Mouse (Mus musculus) intestine, embryonic 16.5 days (tissue): ENCODE data around the gene Lifr. TPM values are rescaled to one million over a fixed set of nuclear protein-coding genes. Genes with fewer than 3 reads are reported as not detected.

Source experiments
- ATAC-seq: fragments of 200-750 bp; cut with Nextera tagmentation; 2 replicates; pipeline ENCODE4 v1.8.0; 2017; ENCODE audit warnings: moderate TSS enrichment, moderate library complexity
- H3K27ac ChIP-seq: fragments of 300-500 bp; sonication (generic); 2 replicates; pipeline ENCODE4 v1.5.1; 2014; ENCODE audit warnings: mild to moderate bottlenecking, low read length
- H3K27me3 ChIP-seq: fragments of 300-500 bp; sonication (generic); replicated peaks from 2 replicates; pipeline ENCODE4 v1.6.1; 2014; ENCODE audit warnings: low read length, control low read depth, mixed read lengths; ENCODE audit not compliant: control insufficient read depth, insufficient read depth
- H3K36me3 ChIP-seq: fragments of 300-500 bp; sonication (generic); 2 replicates; pipeline ENCODE4 v1.6.1; 2014; ENCODE audit warnings: low read length, control low read depth; ENCODE audit not compliant: control insufficient read depth, insufficient read depth
- H3K4me1 ChIP-seq: fragments of 300-500 bp; sonication (generic); 2 replicates; pipeline ENCODE4 v1.6.1; 2014; ENCODE audit warnings: low read length, control low read depth, mixed read lengths; ENCODE audit not compliant: control insufficient read depth, insufficient read depth
- H3K4me2 ChIP-seq: fragments of 300-500 bp; sonication (generic); 2 replicates; pipeline ENCODE4 v1.6.1; 2014; ENCODE audit warnings: low read depth, low read length, control low read depth
- H3K4me3 ChIP-seq: fragments of 300-500 bp; sonication (generic); 2 replicates; pipeline ENCODE4 v1.5.1; 2014; ENCODE audit warnings: mild to moderate bottlenecking, low read length
- H3K9ac ChIP-seq: fragments of 300-500 bp; sonication (generic); 2 replicates; pipeline ENCODE4 v1.6.1; 2014; ENCODE audit warnings: low read depth, low read length
- H3K9me3 ChIP-seq: fragments of 300-500 bp; sonication (generic); 2 replicates; pipeline ENCODE4 v1.6.1; 2016; ENCODE audit warnings: low read length, control low read depth; ENCODE audit not compliant: control insufficient read depth
- WGBS: fragments of 180-500 bp; shearing (Covaris S2); extraction: QIAGEN DNeasy Blood & Tissue Kit; methylation state at CpG from one replicate; pipeline ENCODE4 v1.1.7; 2014; 5-methylcytosine and 5-hydroxymethylcytosine counted together
- polyA plus RNA-seq: library from polyadenylated mRNA; unstranded; fragments of >200 nt; fragmentation: Nextera tagmentation; extraction: Ambion mirVana; gene quantifications from 2 replicates; pipeline ENCODE4 v1.2.1, GENCODE M21; 2015

The Lifr gene
- polyA plus RNA-seq, 1 experiment from 2014 or later: 11.6 TPM

DNA sequence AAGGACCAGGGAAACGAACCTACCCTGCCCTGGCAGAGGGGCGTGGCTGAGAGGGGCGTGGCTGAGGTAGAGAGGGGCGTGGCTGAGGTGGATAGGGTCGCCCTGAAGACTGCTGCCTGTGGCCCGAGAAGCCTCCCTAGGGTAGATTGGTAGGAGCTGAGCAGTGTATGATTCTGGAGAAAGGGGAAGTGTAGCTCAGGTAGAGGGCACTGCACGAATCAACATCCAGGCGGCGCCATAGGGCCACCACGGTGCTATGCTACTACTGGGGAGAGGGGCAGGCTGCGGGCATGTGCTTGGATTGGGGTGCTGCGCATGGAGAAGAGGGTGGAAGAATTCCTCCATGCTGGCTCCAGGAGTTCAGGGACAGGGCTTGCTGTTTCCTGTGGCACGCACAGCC lies 42.3 kb downstream of the Lifr start:
- Histone ChIP-seq H3K4me1 (peaks cover 8% of the 10 kb centered on the region), H3K9ac (no peak overlapping the region), H3K36me3 (no peaks in the 10 kb centered on the region), H3K4me3 (no peak overlapping the region), H3K9me3 (no peaks in the 10 kb centered on the region), H3K4me2 (no peak overlapping the region), H3K27me3 (0 out of 2 replicates have a peak, but pooled peaks cover 2% of the 10 kb centered on the region), H3K27ac (no peak overlapping the region)
- ATAC-seq: no peak
- 55% methylated on average over 13 of the region's 13 CpGs for WGBS

DNA sequence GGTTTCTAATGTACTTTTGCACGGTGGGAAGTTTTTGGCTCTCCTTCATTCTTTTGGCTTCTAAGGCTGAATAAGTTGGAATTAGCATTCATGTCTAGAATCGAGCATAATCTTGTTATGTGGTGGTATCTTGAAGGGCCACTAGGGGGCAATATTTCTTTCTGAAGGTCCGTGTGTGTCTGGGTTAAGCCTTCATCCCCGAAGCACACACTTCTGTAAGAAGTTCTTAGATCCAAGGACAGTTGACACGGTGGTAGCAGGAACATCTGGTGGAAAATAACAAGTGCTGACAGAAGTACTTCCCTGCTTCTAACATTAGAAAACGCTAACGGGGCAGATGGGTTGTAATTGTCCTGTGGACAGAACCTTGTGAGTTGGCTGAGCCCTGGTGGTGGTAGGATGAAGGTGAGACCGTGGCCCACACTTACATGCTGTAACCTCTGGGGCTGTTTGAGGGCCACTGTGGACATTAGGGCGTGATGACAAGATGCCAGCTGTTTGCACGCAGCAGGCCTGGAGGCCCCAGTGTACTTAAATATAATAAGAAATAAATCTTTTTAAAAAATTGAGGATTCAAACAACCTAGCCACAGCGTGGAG lies 44.1 kb downstream of the Lifr start:
- H3K4me3 ChIP-seq: no peak overlapping the region
- H3K36me3 ChIP-seq: no peaks in the 10 kb centered on the region
- ATAC-seq: no peak
- H3K4me2 ChIP-seq: no peak overlapping the region
- H3K4me1 ChIP-seq: peaks cover 10% of the 10 kb centered on the region
- H3K27ac ChIP-seq: no peak overlapping the region
- no peak overlapping the region for H3K9ac ChIP-seq
- WGBS: 61% methylated on average over 11 of the region's 11 CpGs
- no peaks in the 10 kb centered on the region for H3K9me3 ChIP-seq
- H3K27me3 ChIP-seq: 0 out of 2 replicates have a peak, but pooled peaks cover 2% of the 10 kb centered on the region

DNA sequence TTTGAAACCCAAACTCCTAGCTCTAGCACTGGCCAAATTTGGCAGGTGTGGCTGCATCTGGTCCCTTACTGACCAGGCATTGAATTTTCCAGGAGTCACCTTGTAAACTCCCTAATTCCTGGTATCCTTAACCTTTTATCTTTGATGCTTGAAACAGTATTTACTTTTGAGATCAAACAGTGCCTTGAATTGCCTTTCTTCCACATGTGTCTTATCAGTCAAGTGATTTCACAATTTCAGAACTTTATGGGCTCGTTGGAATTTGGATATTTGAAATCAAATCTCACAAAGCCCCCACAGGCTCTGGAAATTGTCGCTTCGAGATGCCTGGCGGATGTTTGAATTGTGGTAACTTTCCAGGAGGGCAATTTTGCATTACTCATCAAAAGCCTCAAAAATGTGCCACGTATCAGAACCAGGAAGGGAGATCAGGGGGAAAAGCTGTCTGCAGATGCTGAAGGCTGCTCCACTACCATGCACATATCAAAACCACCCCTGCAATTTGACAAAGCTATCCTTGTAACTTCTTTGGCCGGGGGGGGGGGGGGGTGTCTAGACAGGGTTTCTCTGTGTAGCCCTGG lies 45.7 kb downstream of the Lifr start:
- Histone ChIP-seq H3K9me3 (no peaks in the 10 kb centered on the region), H3K4me2 (no peak overlapping the region), H3K4me3 (no peak overlapping the region), H3K27ac (no peak overlapping the region), H3K4me1 (peaks cover 10% of the 10 kb centered on the region), H3K27me3 (0 out of 2 replicates have a peak, but pooled peaks cover 2% of the 10 kb centered on the region), H3K36me3 (no peaks in the 10 kb centered on the region), H3K9ac (no peak overlapping the region)
- no peak for ATAC-seq
- 49% methylated on average over 6 of the region's 6 CpGs for WGBS

DNA sequence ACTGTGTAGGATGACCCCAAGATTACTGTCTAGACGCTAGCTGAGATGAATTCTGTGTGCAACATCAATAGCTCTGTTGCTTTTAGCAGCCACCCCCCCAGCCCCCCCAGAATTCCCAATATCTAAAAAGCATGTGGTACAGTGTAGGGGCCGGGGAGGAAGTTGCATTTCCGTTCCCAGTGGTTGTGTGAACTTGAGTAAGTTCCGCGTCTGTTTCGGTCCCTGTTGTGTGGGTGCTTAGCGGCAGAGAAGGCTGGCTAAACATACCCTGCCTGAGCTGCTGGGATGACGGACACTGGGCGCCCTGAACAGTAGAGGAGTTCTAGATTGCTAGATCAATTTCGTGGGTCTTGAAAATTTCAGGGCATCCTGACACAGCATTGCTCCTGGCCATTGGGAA lies 46.5 kb downstream of the Lifr start:
- Histone ChIP-seq H3K4me2 (no peak overlapping the region), H3K4me3 (no peak overlapping the region), H3K4me1 (peaks cover 5% of the 10 kb centered on the region), H3K9me3 (no peaks in the 10 kb centered on the region), H3K27ac (no peak overlapping the region), H3K36me3 (no peaks in the 10 kb centered on the region), H3K27me3 (no peaks in the 10 kb centered on the region), H3K9ac (no peak overlapping the region)
- 84% methylated on average over 10 of the region's 10 CpGs for WGBS
- 0 out of 2 replicates have a peak, but pooled peaks have one; percentile 12 for ATAC-seq

DNA sequence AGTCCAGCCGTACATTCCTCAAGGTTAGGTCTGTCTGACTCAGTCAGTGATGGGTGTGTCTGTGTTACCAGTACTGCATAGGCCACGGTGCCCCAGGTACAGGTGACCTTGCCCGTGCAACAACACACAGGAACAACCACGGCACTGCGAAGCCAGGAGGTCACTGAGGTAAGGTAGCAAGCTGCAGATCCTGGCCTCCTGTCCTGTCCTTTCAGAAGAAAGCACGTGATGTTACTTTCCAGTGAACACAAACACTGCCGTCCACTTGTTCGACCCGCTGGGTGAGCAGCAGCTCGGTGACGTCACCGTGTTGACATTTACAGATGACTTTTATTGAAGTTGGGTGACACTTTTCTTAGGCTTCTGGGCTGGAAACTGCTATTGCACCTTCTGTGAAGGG lies 47.2 kb downstream of the Lifr start:
- H3K36me3 ChIP-seq: no peaks in the 10 kb centered on the region
- H3K9ac ChIP-seq: no peak overlapping the region
- H3K4me2 ChIP-seq: peak overlapping the region; percentile 30; the same call in 1 of the 2 replicates
- no peaks in the 10 kb centered on the region for H3K27me3 ChIP-seq
- 45% methylated on average over 12 of the region's 12 CpGs for WGBS
- H3K27ac ChIP-seq: no peak overlapping the region
- no peak overlapping the region for H3K4me3 ChIP-seq
- H3K9me3 ChIP-seq: no peaks in the 10 kb centered on the region
- H3K4me1 ChIP-seq: peaks cover 5% of the 10 kb centered on the region
- ATAC-seq: peak; percentile 63

DNA sequence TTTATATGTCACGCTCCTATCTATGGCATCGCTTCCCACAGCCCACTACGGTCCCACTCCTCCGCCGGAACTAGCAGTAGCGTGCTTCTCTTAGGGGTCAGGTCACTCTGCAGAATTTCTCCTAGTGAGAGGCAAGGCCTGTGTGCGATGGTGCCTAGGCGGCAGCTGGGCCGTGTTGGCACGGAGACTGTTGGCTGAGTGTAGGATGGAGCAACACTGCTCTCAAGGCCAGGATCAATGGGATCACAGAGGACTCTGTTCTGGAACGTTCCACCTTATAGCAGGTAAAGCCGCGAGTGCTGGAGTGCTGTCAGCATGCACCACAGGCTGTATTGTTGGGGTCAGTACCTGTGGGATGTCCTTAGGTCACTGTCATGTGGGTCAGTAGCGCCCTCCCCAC lies 48.1 kb downstream of the Lifr start:
- no peak overlapping the region for H3K9ac ChIP-seq
- H3K27ac ChIP-seq: no peak overlapping the region
- H3K9me3 ChIP-seq: no peaks in the 10 kb centered on the region
- no peak overlapping the region for H3K4me2 ChIP-seq
- H3K36me3 ChIP-seq: no peaks in the 10 kb centered on the region
- no peak for ATAC-seq
- peaks cover 5% of the 10 kb centered on the region for H3K4me1 ChIP-seq
- WGBS: 89% methylated on average over 14 of the region's 14 CpGs
- H3K27me3 ChIP-seq: no peaks in the 10 kb centered on the region
- no peak overlapping the region for H3K4me3 ChIP-seq

DNA sequence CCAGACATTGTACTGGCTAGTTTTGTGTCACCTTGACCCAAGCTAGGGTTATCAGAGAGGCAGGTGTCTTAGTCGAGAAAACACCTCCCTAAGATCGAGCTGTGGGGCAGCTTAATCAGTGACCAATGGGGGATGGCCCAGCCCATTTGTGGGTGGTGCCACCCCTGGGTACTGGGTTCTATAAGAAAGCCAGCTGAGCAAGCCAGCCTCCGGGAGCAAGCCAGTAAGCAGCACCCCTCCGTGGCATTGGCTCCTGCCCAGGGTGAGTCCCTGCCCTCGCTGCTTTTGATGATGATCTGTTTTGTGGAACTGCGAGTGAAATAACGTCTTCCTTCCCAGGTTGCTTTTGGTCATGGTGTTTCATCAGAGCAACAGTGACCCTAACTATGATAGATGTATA lies 49.9 kb downstream of the Lifr start:
- Histone ChIP-seq H3K4me3 (no peak overlapping the region), H3K27ac (no peak overlapping the region), H3K4me2 (no peak overlapping the region), H3K4me1 (peaks cover 16% of the 10 kb centered on the region), H3K36me3 (no peaks in the 10 kb centered on the region), H3K9me3 (no peaks in the 10 kb centered on the region), H3K27me3 (no peaks in the 10 kb centered on the region), H3K9ac (no peak overlapping the region)
- WGBS: 84% methylated on average over 7 of the region's 7 CpGs
- ATAC-seq: no peak

DNA sequence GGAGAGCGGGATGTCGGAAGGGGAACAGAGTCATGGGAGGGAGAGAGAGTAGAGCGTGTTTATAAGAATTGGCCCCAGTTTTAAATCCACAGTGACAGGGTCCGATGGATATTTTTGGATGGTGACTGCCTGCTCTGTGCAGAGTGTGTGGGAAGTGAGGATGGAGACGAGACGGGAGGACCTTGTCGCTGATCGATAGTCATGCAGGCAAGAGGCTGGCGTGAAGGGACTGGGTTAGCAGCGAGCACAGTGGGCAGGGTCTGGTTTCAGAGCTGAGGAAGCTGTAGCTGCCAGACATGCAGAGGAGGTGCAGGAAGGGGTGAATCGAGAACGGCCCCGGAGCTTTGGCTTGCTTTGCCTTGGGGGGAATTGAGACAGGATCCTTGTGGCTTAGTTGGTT lies 50.8 kb downstream of the Lifr start:
- 0 out of 2 replicates have a peak overlapping the region, but pooled peaks have one; percentile 24 for H3K9ac ChIP-seq
- peaks cover 20% of the 10 kb centered on the region for H3K4me1 ChIP-seq
- H3K4me3 ChIP-seq: no peak overlapping the region
- no peaks in the 10 kb centered on the region for H3K27me3 ChIP-seq
- no peaks in the 10 kb centered on the region for H3K36me3 ChIP-seq
- H3K27ac ChIP-seq: no peak overlapping the region
- no peaks in the 10 kb centered on the region for H3K9me3 ChIP-seq
- 76% methylated on average over 13 of the region's 13 CpGs for WGBS
- no peak overlapping the region for H3K4me2 ChIP-seq
- ATAC-seq: no peak

DNA sequence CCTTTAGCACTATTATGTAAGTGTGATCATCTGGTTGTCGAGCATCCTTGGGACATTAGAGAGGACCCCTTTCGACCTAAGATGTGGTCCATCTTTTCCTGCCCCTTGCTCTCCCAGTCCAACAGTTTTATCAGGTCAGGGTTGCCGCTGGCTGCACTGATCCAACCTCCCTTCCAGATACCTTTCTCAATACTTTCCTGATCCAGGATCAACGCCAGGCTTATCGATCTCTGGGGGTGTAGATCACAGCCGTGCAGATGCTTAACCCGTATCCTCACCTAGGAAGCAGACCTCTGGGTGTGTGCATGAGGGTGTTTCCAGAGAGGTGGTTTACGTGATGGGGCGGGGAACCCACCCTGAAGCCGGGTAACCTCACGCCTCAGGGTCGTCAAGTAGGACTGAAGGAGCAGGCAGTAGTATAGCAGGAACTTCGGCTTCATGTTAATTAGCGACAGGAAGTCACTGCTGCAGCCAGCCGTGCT lies 53.3 kb downstream of the Lifr start:
- H3K4me2 ChIP-seq: no peak overlapping the region
- peaks cover 18% of the 10 kb centered on the region for H3K4me1 ChIP-seq
- H3K27ac ChIP-seq: no peak overlapping the region
- no peak for ATAC-seq
- no peaks in the 10 kb centered on the region for H3K27me3 ChIP-seq
- no peak overlapping the region for H3K9ac ChIP-seq
- H3K36me3 ChIP-seq: no peaks in the 10 kb centered on the region
- no peaks in the 10 kb centered on the region for H3K9me3 ChIP-seq
- WGBS: 61% methylated on average over 15 of the region's 15 CpGs
- no peak overlapping the region for H3K4me3 ChIP-seq
